Mouse (Mus musculus) cerebellum, adult 11 months (tissue): Measurements from ENCODE around the gene Cysrt1.

ENCODE experiments used
- DNase-seq: peaks from one replicate; pipeline ENCODE4 v3.0.0; 2022

The Cysrt1 gene

DNA sequence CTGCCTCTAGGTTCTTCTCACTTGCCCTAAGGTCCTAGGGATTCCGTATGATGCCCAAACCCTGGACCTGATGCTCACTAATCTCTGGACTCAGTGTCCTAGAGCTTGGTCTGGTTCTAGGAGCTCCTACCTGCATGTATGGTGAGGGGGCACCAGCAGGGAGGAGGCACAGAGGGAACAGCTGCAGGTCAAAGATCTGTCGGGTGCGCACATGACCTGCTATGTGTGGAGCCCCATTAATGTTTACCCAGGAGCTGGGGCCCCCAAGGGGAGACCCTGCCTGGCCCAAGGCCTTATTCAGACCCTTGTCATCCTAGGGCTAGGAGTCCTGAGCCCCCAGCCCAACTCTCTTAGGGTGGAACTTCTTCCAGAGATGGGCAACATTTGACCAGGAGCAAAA, 8.2 kb downstream of the Cysrt1 start, which contains the start of gene Slc34a3:
TSS of gene Slc34a3 (minus strand) at position 315 of the 400 bp plus-strand sequence.
- DNase-seq: no peak

DNA sequence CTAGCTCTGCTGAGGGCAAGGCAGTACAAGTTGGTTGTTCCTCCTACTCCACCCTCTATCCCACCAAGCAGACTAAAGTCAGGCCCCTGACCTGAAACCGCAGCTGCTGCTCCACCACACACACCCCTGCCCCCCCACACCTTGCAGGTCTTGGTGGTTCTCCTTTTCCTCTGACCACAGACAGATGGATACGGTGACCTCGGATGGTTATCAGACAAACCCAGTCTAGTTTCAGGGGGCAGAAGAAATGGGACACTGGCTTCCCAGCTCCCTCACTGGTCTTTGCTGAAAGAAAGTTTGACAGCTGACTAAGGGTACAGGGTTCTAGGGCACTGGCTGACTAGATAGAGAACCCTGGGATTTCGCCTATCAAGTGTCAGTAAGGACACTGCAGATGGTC, 8.8 kb downstream of the Cysrt1 start:
- DNase-seq: no peak

DNA sequence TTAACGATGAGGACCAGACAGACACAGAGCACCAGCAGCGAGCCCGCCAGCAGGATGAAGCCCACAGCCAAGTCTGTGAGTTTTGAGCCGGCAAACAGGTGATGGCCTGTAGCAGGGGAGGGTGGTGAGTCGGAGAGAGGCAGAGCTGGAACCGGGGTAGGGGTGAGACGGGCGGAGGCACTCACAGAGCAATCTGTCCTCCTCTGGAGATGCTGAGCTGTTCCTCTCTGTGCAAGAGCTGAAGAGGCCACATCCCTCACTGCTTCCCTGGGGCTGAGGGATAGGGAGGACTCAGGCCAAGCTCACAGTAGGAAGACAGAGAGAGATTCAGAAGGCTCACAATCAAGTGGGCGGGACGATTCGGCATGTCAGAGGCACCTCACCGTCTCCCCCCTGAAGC, 11.2 kb downstream of the Cysrt1 start:
- DNase-seq: no peak

DNA sequence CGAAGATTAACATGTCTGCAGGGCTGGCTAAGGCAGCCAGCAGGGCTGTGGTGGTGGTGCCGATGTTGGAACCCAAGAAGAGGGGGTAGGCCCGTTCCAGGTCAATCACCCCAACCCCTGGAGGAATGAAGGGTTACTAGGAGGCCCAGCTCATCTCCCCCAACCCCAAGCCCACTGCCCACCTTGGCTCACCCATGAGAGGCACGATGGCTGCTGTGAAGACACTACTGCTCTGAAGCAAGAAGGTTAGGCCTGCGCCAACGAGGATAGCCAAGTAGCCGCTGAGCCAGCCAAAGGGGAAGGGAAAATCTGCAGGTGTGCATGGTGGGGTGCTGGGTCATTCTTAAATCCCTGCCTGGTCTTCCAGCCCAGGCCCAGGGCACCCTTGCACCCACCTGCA, 11.7 kb downstream of the Cysrt1 start:
- no peak for DNase-seq

DNA sequence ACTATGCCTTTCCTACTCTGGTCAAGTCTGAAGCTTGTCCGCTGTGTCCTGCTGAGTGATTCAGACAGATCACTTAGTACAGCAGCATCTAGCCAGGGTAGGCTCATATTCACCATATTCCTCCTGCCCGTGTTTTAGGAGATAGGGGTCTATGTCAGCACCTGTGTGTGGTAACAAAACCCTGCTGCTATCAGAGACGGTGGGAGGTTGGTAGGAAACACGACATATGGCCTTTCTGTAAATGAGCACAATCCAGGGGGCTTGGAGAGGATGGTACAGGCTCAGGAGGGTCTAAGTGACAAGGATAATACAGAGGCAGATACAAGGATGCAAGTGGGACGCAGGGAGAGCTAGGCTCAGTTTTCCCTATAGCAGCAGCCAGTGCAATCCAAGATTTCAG, 12.7 kb downstream of the Cysrt1 start:
- DNase-seq: no peak

DNA sequence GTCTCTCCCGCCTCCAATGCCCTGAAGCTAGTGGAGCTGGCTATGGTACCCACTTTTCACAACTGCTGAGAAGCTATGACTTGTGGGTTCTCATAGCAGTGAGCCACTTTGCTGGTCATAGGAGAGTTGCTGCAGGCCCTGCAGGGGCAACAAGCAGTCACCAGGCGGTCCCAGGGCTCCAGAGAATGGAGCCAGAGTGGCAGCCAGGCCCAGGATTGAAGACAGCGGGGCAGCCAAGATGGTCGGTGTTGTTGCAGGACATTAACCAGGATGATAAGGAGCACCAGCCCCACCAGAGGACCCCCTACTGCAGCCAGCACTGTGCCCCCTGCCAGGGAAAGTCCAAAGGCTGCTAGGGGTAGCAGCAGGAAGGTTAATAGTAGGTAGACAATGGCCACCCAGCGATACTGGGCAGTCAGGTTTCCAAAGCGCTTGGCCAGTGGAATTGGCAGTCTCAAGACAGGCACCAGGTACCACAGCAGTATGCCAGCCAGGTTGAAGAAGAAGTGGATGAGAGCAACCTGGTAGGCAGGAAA, 13.2 kb downstream of the Cysrt1 start:
- no peak for DNase-seq

DNA sequence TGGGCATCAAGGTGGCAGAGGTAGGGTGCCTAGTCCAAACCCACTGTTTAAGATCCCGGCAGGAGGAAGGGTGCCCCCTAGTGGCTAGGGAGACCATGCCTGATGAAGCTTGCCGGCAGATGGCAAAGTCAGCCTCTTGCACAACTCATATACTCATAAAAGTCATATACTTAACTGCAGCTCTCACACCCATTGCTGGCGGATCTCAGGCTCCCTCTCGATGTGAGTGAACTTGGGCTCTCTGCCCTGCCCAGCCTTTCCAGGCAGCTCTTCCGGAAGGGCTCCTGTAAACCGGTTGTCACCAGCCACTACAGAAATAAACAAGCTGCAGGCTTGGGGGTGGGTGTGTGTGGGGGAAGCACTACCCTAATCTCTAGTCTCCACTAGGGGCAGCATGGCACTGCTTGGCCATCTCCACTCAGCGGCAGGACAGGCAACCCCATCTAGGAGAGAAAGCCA, 13.8 kb downstream of the Cysrt1 start:
- DNase-seq: peak; percentile 86

DNA sequence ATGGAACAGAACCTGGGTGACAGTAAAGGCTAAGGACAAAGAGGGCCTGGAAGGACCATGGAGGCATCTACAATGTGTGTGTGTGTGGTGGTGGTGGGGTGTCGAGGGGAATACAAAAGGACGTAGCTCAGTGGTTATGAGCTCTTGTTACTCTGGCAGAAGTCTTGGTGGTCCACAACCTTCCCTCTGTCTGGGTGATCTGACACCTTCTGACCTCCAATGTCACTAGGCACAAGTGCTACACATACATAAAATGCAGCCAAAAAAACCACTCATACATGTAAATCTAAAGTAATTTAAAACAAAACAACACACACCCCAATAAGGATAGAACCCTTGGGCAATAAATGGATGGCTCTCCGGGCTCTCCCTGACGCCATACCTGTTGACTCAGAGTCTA, 14.8 kb downstream of the Cysrt1 start:
- DNase-seq: no peak

DNA sequence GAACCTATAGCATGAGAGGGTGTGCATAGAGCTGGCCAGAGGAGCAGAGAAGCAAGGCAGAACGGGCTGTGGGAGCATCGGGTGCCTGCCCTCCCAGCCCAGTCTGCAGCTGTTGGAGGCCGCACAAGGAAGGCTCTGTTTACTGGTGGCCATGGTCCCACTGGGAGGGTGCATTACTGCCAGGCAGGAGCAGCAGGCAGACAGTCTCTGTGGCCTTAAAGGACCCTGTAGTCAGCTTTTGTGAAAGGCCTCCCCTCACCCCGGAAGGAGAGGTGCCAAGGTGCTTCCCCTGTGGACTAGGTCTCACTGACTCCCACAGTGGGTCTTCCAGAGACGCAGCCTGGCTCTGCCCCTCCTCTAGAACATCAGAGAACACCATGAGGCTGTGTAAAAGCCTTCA, 15.4 kb downstream of the Cysrt1 start:
- DNase-seq: peak; percentile 48

DNA sequence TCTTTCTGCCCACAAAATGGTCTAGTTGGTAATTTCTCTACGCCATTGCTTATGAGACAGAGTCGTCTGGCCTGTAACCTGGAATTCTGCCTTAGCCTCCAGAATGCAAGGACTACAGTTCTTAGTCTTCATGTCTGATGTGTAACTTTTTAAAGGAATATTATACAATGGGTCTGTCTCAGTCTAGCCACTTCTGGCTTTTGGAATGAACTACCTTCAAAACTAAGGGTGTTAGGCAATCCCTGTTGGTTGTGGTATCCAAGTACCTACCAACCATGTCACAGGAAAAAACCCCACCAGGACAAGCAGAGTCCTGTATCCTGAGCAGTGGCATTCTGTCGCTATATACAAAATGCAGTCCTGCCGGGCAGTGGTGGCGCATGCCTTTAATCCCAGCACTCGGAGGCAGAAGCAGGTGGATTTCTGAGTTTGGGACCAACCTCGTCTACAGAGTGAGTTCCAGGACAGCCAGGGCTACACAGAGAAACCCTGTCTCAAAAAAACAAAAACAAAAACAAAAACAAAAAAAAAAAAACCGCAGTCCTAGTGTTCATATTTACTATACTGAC, 16.4 kb downstream of the Cysrt1 start:
- no peak for DNase-seq

DNA sequence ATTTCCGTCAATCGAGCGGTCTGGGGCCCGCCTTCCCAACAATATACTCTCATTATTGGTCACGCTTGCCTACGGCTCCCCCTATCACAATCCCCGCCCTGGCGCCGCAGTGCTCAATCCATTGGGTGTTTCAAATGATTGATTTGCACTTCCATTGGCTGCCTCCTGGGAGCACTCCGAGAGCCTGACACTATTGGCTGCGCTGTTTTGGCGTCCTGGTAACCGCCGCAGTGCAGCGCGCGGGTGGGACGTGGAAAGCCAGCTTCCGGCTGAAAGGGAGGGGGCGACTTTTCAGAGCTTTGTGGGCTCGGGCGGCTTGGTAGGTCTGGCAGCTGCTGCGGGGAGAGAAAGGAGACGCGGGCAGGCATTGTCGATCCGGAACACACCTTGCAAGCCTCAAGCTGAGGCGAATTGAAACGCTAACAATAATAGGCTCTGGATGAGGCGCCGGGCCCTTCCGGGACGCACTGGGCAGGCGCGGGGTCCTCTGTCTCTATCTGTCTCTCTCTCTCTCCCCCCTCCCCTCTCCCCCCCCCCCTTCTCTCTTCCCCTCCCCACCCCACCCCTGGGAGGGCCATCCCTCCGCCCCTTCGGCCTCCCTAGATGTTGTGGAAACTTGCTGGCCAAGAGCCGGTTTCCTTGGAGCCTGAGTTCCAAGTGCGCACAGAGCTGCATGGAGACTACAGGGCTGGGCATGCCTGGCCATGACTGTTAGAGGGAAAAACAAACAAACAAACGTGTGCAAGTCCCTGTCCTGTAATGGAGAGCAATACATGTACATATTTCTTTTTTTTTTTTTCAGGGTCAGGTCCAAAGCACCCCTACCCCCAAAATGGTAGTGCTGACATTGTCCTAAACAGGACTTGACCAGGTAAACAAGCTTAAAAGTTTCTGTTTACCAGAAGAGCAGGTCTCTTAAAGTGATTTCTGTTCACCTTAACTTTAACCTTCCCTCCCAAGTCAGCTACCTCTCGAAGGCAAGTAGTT, 17.2 kb downstream of the Cysrt1 start:
- peak; percentile 99 for DNase-seq

DNA sequence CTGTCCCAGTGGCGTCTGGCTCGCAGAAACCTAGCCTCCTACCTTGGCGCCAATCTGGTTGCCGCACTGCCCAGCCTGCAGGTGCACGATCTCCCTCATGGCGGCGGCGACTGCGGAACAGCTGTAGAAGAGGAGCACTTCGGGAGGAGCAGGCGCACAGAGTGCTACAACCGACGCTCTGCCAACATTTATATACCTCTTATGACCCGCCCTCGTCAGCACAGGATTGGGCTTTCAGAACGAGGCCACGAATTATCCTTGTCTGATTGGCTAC, 17.8 kb downstream of the Cysrt1 start, which contains the start of gene Tubb4b:
TSS of gene Tubb4b (minus strand) at position 211 of the 274 bp plus-strand sequence.
- DNase-seq: no peak

DNA sequence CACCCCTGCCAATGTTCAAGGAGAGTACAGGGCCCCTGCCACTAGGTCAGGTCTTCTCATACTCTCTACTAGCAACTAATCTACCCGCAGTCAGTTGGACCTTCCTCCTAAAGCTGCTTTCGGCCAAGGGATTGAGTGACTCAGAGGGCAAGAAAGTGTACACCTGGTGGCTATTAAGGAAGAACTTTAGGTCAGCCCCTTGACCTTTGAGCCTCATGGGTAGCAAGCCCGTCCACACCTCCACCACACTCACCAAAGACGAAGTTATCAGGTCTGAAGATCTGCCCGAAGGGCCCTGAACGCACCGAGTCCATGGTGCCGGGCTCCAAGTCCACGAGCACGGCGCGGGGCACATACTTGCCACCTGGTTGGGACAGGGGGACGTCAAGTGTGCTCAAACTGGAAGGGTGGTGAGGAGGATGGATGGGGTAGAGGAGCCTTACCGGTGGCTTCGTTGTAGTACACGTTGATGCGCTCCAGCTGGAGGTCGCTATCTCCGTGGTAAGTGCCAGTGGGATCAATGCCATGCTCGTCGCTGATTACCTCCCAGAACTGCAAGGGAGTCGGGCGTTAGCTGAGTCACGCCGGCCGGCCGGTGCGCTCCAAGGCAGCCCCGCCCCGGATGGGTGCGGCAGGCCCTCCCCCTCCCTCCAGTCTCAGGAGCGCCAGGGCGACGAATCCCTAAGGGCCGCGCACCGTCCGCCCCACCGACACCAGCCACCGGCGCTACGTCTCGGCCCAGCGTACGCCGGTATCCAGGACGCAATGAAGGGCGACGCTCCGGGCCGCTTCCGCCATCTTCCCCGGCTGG, 18.4 kb downstream of the Cysrt1 start:
- DNase-seq: no peak

DNA sequence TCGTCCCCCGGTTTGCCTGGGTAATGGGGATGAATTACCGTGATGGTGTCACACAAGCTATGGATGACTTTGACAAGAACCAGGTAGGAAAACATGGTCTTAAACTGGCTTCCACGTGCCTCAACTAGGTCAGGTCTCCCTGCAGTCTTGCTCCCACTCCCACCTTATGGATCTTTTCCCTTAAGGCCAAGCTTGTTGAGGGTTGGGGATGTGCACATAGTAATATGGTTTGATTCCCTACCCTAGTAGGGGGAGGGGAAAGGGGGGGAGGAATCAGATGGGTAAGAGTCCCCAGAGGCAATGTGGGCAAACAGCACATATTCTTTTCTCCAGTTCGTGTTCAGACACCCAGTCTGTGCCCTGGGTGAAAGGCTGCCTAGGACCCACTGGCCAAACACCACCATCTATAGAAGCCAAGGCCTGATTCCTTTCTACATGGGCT, 20.9 kb downstream of the Cysrt1 start:
- no peak for DNase-seq

DNA sequence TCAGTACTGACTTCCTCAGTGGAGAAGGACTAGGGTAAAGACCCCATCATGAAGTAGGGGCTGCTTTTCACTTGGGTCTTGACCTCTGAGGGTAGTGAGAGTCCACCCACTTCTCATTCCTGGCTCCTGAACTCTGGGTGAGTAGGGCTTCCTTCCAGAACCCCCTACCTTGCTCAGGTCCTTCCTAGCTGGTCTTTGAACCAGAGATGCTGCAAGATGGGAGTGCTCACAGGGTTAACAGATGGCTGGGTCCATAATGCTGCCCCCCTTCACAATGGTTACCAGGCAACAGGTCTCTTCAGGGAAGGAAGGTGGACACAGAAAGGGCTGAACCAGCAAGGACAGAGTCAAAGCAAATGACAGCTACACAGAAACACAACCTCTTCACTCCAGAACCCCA, 23.8 kb downstream of the Cysrt1 start, which contains the start of gene Fam166a:
TSS of gene Fam166a (plus strand) at position 301 of the 400 bp plus-strand sequence.
- DNase-seq: no peak

DNA sequence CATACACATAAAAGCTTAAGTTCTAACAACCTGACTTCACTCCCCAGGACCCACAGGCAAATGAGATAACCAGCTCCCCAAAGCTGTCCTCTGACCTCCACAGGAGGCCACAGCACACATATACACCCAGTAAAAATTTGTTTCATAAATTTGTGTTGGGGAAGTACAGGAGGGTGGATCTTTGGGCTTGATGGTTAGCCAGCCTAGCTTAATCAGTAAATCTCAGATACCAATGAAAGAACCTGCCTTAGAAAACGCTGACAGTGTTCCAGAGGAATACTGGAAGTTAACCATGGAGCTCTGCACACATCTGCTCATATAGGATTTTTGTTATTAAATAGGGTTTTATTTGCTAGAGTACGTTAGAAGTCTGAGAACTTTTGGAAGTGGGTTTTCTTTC, 24.6 kb downstream of the Cysrt1 start:
- DNase-seq: no peak

DNA sequence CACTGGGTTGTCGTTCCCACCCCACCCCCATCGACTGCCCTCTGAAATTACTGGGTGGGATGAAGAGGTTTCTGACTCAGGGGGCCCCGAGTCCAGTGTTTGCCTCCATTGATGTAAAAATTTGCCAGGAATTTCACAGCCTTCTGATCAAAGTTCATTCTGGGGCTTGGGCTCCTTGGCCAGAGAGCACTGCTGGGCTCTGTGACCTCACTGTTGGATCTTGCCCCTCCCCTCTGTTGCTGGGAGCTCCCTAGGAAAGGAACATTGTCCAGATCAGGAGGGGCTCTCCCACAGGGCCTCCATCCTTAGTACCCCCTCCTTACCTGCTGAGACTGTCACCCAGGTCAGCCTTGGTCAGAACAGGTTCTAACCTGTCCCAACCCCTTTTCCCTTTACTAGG, 27.8 kb downstream of the Cysrt1 start, which contains the start of gene Stpg3:
TSS of gene Stpg3 (minus strand) at position 194 of the 400 bp plus-strand sequence.
- DNase-seq: no peak

DNA sequence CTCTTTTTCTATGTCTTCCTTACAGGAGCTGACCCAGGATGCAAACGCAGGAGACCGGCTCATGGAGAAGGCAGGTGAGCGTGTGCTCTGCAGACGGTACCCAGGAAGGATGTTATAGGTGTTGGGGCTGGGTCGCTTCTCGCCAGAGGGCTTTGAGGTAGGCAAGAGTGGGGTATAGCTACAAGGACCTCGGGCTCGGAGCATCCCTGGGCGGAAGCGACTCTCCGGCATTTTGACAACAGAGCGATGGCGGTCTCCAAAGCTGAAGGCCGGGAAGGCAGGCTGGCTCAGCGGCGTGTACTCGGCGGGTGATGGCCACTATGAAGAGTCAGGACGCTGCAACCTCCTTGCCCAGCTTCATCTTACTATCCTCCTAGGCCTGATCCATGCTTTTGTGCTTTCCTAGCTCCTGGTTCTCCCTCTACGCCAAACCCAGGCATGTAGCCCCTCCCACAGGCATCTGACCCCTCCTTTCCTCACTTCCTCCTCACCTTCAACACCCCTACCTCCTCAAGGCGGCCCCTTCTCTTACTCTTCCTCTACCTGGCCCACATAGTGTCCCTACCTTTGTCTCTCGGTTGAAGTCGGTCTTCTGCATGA, 28.9 kb downstream of the Cysrt1 start:
- no peak for DNase-seq

DNA sequence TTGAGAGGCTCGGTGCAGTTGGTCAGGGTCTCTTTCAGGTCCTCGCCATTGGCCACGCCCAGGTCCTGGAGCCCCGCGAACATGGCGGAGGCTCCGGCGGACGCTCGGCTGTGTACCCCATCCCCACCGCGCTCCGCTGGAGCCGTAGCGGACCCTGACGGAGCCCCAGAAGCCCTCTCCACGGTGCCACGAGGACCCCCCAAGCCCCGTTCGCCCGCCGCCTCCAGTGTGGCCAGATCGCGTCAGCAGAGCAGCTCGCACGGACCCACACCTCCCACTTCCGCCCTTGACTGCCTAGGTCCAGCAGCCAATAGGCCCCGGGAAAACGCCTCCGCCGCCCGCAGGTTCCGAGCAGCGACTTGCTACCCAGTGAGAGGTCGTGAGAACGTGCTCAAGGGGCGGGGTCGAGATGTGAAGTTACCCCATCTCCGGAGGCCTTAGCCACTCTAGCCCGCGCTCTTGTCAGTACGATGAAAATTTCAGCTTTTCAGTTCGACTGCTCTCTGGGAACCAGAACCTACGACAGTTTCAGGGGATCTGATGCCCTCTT, 31.1 kb downstream of the Cysrt1 start, which contains the start of gene Nelfb:
TSS of gene Nelfb (minus strand) at position 369 of the 550 bp plus-strand sequence.
- peak; percentile 81 for DNase-seq

DNA sequence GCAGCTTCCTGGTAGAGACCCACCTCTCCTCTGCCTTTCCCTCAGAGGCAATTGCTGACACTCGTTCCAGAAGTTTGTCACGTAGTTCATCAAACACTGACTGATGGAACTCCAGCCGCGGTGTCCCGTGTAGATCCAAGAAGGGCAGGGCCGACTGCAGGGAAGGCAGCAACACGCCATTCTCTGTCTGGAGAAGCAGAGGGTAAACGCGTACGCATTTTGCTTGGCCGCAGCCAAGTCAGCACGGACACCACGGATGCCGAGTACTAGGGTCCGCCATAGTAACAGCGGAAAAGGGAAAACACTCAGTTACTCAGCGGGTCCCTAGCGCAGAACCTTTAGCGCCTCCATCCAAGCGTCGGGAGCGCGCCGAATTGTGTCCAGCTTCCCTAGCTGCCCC, 31.6 kb downstream of the Cysrt1 start:
- DNase-seq: no peak

DNA sequence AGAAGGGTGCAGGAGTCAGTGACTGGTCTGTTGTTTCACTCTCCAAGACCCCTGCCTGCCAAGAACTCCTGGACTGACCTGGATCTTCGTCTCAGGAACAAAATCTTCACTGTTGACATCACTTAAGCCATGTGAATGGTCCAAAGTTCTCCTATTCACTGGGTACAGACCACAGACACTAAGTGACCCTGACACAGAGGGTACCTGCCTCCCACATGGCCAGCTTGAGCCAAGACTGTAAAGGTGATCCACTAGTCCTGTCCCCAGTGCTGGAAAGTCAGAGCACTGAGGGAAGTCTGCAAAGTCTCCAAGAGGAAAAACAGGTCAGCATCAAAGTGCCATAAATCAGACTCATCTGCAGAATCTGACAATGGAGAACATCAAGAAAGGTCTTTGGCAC, 34.7 kb downstream of the Cysrt1 start:
- no peak for DNase-seq

DNA sequence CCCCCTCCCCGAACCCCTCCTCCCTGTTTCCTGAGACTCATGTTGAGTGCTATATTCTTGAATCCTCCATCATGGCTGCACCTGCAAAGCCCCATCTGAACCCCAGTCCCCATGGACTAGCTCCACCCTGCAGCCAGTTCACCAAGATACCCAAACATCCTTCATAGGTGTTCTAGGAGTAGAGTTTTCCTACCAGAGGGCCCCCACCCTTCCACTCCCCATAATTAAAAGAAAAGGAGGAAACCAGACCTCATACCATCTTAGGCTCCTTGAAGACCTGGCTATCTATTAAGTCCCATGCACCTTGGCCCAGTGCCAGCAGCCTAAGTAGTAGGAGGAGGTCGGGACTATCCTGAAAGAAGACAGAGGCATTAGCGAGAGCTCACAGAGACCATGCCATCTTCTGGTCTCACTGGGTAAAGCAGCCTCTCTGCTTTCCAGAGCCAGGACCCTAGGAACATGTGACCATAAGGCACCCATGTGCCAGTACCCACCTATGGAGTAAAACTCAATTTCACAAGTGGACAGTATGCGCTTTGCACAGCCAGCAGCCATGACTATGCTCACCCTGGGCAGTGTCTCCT, 38.5 kb downstream of the Cysrt1 start:
- DNase-seq: no peak
